Mouse (Mus musculus) kidney, embryonic 16.5 days (tissue): ENCODE measurements at regions not wholly inside any gene's neighbourhood (a gene's known extent, or its start where the extent isn't known, plus 50 kb on each side); places are given as distances from the start of the nearest gene placed in this dataset.

Source experiments
- ATAC-seq: fragments of 200-750 bp; cut with Nextera tagmentation; 2 replicates; pipeline ENCODE4 v1.8.0; 2017; ENCODE audit warnings: moderate TSS enrichment; ENCODE audit not compliant: low FRiP score, low TSS enrichment
- H3K27ac ChIP-seq: fragments of 300-500 bp; sonication (generic); 2 replicates; pipeline ENCODE4 v1.5.1; 2014; ENCODE audit warnings: low read length
- H3K27me3 ChIP-seq: fragments of 300-500 bp; sonication (generic); 2 replicates; pipeline ENCODE4 v1.6.1; 2014; ENCODE audit warnings: low read length, control low read depth, mixed read lengths; ENCODE audit not compliant: insufficient read depth
- H3K36me3 ChIP-seq: fragments of 300-500 bp; sonication (generic); 2 replicates; pipeline ENCODE4 v1.6.1; 2014; ENCODE audit warnings: low read length, control low read depth, mixed read lengths; ENCODE audit not compliant: insufficient read depth
- H3K4me1 ChIP-seq: fragments of 300-500 bp; sonication (generic); 2 replicates; pipeline ENCODE4 v1.6.1; 2014; ENCODE audit warnings: low read length, control low read depth, mixed read lengths; ENCODE audit not compliant: insufficient read depth
- H3K4me2 ChIP-seq: fragments of 300-500 bp; sonication (generic); replicated peaks from 2 replicates; pipeline ENCODE4 v1.6.1; 2014; ENCODE audit warnings: low read depth, low read length
- H3K4me3 ChIP-seq: fragments of 300-500 bp; sonication (generic); 2 replicates; pipeline ENCODE4 v1.5.1; 2014; ENCODE audit warnings: mild to moderate bottlenecking, low read length
- H3K9ac ChIP-seq: fragments of 300-500 bp; sonication (generic); replicated peaks from 2 replicates; pipeline ENCODE4 v1.6.1; 2014; ENCODE audit warnings: low read length
- H3K9me3 ChIP-seq: fragments of 300-500 bp; sonication (generic); 2 replicates; pipeline ENCODE4 v1.6.1; 2016; ENCODE audit warnings: low read length, control low read depth
- WGBS: fragments of 180-500 bp; shearing (Covaris S2); extraction: QIAGEN DNeasy Blood & Tissue Kit; methylation state at CpG from one replicate; pipeline ENCODE4 v1.1.7; 2014; 5-methylcytosine and 5-hydroxymethylcytosine counted together

DNA sequence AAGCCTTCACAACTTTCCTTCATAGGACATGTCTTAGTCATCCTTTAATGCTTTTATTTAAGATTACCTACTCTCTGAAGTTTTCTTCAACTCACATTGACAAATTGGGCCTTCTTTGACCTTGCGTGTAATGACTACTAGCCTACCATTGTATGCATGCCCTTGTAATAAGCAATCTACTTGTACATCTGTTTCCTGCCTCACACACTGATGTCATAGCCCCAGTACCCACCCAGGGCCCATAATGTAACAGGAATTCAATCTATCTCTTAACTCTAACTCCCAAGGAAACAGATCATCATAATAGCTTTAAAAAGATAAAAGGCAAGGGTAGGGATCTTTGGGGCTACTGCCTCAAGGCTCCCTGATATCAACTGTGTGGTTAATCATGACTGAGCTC is 690.4 kb downstream of the Diaph3 start:
- Histone ChIP-seq H3K4me2 (no peak overlapping the region), H3K9me3 (no peaks in the 10 kb centered on the region), H3K4me1 (no peaks in the 10 kb centered on the region), H3K9ac (no peak overlapping the region), H3K27ac (peak overlapping the region; percentile 9; the same call in 1 of the 2 replicates), H3K36me3 (no peaks in the 10 kb centered on the region), H3K4me3 (no peak overlapping the region), H3K27me3 (no peaks in the 10 kb centered on the region)
- 84% methylated on average over 1 of the region's 1 CpGs for WGBS
- peak; percentile 76; the same call in 1 of the 2 replicates for ATAC-seq

DNA sequence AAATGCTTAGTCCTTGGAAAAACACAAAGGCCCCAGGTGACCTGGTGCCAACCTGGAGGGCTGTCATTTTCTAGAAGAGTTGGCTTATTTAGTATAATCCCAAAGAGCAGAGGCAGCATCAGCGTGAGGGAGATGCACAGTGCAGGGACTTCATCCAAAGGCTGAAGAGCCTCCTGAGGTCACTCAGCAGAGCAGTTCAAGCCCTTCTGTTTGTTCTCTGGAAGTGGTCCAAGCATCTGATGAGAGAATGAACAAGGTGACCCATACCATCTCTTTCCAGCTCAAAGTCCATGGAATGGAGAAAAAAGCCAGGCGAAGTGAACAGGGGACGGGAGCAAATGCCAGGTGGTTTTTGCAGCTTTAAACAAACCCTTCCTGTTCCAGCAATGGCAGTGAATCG is 695.9 kb downstream of the Diaph3 start:
- no peaks in the 10 kb centered on the region for H3K4me1 ChIP-seq
- H3K9ac ChIP-seq: no peak overlapping the region
- no peak for ATAC-seq
- no peak overlapping the region for H3K4me2 ChIP-seq
- H3K36me3 ChIP-seq: no peaks in the 10 kb centered on the region
- 82% methylated on average over 4 of the region's 4 CpGs for WGBS
- no peaks in the 10 kb centered on the region for H3K9me3 ChIP-seq
- no peaks in the 10 kb centered on the region for H3K27me3 ChIP-seq
- no peak overlapping the region for H3K27ac ChIP-seq
- H3K4me3 ChIP-seq: no peak overlapping the region

- Histone ChIP-seq H3K27ac (no peak overlapping the region), H3K27me3 (no peaks in the 10 kb centered on the region), H3K9me3 (no peaks in the 10 kb centered on the region), H3K36me3 (no peaks in the 10 kb centered on the region), H3K4me1 (no peaks in the 10 kb centered on the region), H3K4me3 (no peak overlapping the region), H3K9ac (no peak overlapping the region), H3K4me2 (no peak overlapping the region)
- 63% methylated on average over 5 of the region's 5 CpGs for WGBS
- no peak for ATAC-seq
Observed at GRCm38 (mm10) chr14:86443921-86444835, 696.9 kb downstream of the Diaph3 start.

GRCm38 (mm10) chr14:86441895-86442679 is 698.9 kb downstream of the Diaph3 start:
- Histone ChIP-seq H3K4me3 (no peak overlapping the region), H3K27me3 (no peaks in the 10 kb centered on the region), H3K9ac (no peak overlapping the region), H3K4me1 (no peaks in the 10 kb centered on the region), H3K9me3 (no peaks in the 10 kb centered on the region), H3K4me2 (no peak overlapping the region), H3K27ac (no peak overlapping the region), H3K36me3 (no peaks in the 10 kb centered on the region)
- 88% methylated on average over 9 of the region's 9 CpGs for WGBS
- ATAC-seq: no peak

DNA sequence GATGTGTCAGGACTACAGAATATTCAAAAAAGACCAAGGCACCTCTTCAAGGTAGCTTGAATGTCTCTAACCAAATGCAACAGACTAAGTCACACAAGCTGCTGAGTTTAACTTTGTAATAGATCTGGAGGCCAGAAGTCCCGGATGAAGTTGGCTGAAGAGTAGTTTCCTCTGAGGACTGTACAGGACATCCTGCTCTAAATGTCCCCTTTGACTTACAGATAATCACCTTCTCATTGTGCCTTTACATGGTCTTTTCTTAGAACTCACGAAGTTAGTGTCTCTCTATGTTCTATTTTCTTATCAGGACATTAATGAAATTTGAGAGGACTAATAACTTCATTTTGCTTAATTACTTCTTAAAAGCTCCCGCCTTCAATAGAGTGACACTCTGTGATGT is 703.7 kb downstream of the Diaph3 start:
- Histone ChIP-seq H3K9ac (no peak overlapping the region), H3K27me3 (no peaks in the 10 kb centered on the region), H3K4me3 (no peak overlapping the region), H3K9me3 (no peaks in the 10 kb centered on the region), H3K27ac (no peak overlapping the region), H3K4me2 (no peak overlapping the region), H3K36me3 (no peaks in the 10 kb centered on the region), H3K4me1 (no peaks in the 10 kb centered on the region)
- ATAC-seq: no peak
- 76% methylated on average over 3 of the region's 3 CpGs for WGBS

DNA sequence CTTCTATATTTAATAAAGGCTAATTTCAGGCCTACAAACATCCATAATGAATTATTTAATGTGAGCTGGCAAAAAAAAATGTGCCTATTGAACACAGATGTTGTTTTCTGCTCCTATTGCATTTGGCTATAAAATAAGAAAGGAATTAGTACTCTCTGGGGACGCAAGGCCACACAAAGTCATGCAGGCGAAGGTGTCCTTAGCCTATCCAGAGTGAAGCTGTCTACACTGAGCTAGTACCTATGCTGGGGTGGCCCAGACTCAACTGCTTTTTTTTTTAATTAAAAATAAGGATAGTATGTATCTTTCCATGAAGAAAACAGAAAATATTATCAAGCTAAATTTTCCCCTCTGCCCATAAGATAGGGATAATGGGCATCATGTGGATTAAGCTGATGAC is 705.7 kb downstream of the Diaph3 start:
- Histone ChIP-seq H3K36me3 (no peaks in the 10 kb centered on the region), H3K9ac (no peak overlapping the region), H3K4me3 (no peak overlapping the region), H3K4me1 (no peaks in the 10 kb centered on the region), H3K9me3 (no peaks in the 10 kb centered on the region), H3K4me2 (no peak overlapping the region), H3K27me3 (no peaks in the 10 kb centered on the region), H3K27ac (no peak overlapping the region)
- WGBS: 90% methylated on average over 2 of the region's 2 CpGs
- no peak for ATAC-seq

- Histone ChIP-seq H3K9ac (no peak overlapping the region), H3K9me3 (no peaks in the 10 kb centered on the region), H3K36me3 (no peaks in the 10 kb centered on the region), H3K4me2 (no peak overlapping the region), H3K4me1 (no peaks in the 10 kb centered on the region), H3K27me3 (no peaks in the 10 kb centered on the region), H3K4me3 (no peak overlapping the region), H3K27ac (no peak overlapping the region)
- WGBS: 43% methylated on average over 6 of the region's 6 CpGs
- no peak for ATAC-seq
Observed at GRCm38 (mm10) chr14:86431215-86431816, 709.7 kb downstream of the Diaph3 start.

DNA sequence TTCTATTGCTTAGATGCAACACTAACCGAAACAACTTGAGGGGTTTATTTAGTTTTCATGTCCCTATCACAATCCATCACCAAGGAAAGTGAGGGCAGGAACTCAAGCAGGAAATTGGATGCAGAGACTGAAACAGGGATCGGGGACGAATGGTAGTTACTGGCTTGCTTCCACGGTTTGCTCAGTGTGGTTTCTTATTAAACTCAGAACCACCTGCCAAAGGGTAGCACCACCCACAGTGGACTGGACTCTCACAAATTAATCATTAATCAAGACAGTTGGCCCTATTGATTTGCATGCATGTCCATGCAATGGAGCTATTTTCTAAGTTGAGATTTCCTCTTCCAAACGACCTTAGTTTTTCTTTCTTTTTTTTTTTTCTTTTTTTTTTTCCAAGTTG is 719.2 kb downstream of the Diaph3 start:
- ATAC-seq: peak; percentile 51; the same call in 1 of the 2 replicates
- WGBS: 54% methylated on average over 5 of the region's 5 CpGs

GRCm38 (mm10) chr14:86419959-86420598 is 721.0 kb downstream of the Diaph3 start:
- no peak overlapping the region for H3K4me3 ChIP-seq
- H3K4me2 ChIP-seq: no peak overlapping the region
- H3K4me1 ChIP-seq: no peaks in the 10 kb centered on the region
- H3K9me3 ChIP-seq: no peaks in the 10 kb centered on the region
- 86% methylated on average over 3 of the region's 3 CpGs for WGBS
- H3K36me3 ChIP-seq: no peaks in the 10 kb centered on the region
- H3K9ac ChIP-seq: no peak overlapping the region
- no peaks in the 10 kb centered on the region for H3K27me3 ChIP-seq
- ATAC-seq: no peak
- H3K27ac ChIP-seq: no peak overlapping the region

More for the DNA sequence above, 719.2 kb downstream of the Diaph3 start:
- no peak overlapping the region for H3K27ac ChIP-seq
- H3K4me3 ChIP-seq: no peak overlapping the region
- H3K9me3 ChIP-seq: no peaks in the 10 kb centered on the region
- no peaks in the 10 kb centered on the region for H3K27me3 ChIP-seq
- no peak overlapping the region for H3K9ac ChIP-seq
- H3K4me1 ChIP-seq: no peaks in the 10 kb centered on the region
- H3K4me2 ChIP-seq: no peak overlapping the region
- no peaks in the 10 kb centered on the region for H3K36me3 ChIP-seq
